Mouse (Mus musculus) E14TG2a.4 (cell line): ENCODE measurements at regions not wholly inside any gene's neighbourhood (a gene's known extent, or its start where the extent isn't known, plus 50 kb on each side); places are given as distances from the start of the nearest gene placed in this dataset.

Experiments used
- CTCF ChIP-seq: conservative IDR thresholded peaks from 2 replicates; pipeline ENCODE4 v1.5.1; 2014; ENCODE audit warnings: low read length
- POU5F1 ChIP-seq: IDR thresholded peaks from 2 replicates; pipeline ENCODE4 v1.6.1; 2014; ENCODE audit warnings: low read length, borderline replicate concordance

- TF ChIP-seq CTCF: peak; percentile 98
- TF ChIP-seq POU5F1: no peak
These were observed 386.8 kb upstream of the Prkcq start for GRCm38 (mm10) chr2:10785156-10785555.
